Mouse (Mus musculus) myocyte (in vitro differentiated cells): ENCODE measurements at regions not wholly inside any gene's neighbourhood (a gene's known extent, or its start where the extent isn't known, plus 50 kb on each side); places are given as distances from the start of the nearest gene placed in this dataset.

Source experiments
- E2F4 ChIP-seq: IDR thresholded peaks from one replicate; pipeline ENCODE4 v1.6.1; 2011; ENCODE audit warnings: mild to moderate bottlenecking, control low read depth, moderate library complexity; ENCODE audit not compliant: insufficient read depth
- MAX ChIP-seq: IDR thresholded peaks from one replicate; pipeline ENCODE4 v1.6.1; 2011; ENCODE audit warnings: low read depth, mild to moderate bottlenecking, control low read depth
- MYOD1 ChIP-seq, 3 experiments: IDR thresholded peaks; one replicate each; pipeline ENCODE4 v1.6.1; 2011; ENCODE audit warnings: control low read depth in 2 of 3, low read depth in 2 of 3, mild to moderate bottlenecking in 2 of 3, moderate library complexity in 1 of 3; ENCODE audit not compliant: insufficient read length in 2 of 3, control insufficient read depth in 1 of 3
- MYOG ChIP-seq, 3 experiments: IDR thresholded peaks; one replicate each; pipeline ENCODE4 v1.6.1; 2011; ENCODE audit warnings: control low read depth in 2 of 3, low read depth in 2 of 3, mild to moderate bottlenecking in 2 of 3; ENCODE audit not compliant: insufficient read length in 2 of 3, control insufficient read depth in 1 of 3, insufficient read depth in 1 of 3
- POLR2A ChIP-seq: IDR thresholded peaks from one replicate; pipeline ENCODE4 v1.6.1; 2011; ENCODE audit warnings: low read depth, mild to moderate bottlenecking, control low read depth, moderate library complexity; ENCODE audit not compliant: insufficient read length
- POLR2AphosphoS2 ChIP-seq: IDR thresholded peaks from one replicate; pipeline ENCODE4 v1.6.1; 2011; ENCODE audit warnings: low read depth, control low read depth; ENCODE audit not compliant: insufficient read length
- TCF12 ChIP-seq: IDR thresholded peaks from one replicate; pipeline ENCODE4 v1.6.1; 2011; ENCODE audit warnings: mild to moderate bottlenecking, control low read depth; ENCODE audit not compliant: poor library complexity, insufficient read depth, severe bottlenecking
- USF1 ChIP-seq: IDR thresholded peaks from one replicate; pipeline ENCODE4 v1.6.1; 2011; ENCODE audit warnings: low read depth, mild to moderate bottlenecking, control low read depth, moderate library complexity

DNA sequence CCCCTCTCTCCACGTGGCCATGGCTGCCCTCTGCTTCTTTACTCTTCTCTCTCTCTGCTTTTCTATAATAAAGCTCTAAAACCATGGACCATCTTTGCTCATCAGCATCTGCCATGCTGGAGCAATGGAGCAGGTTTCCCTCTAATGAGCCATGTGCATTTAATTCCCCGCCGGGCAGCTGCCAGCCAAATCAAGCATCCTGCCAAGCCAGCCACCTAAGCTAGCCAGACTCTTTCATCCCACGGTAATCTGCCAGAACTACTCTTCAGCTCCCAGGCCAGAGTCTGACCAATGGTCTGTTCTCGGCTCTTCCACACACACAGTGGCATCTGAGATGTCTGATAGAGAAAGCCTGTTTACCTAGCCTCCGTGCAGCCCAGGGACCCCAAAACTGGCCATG lies 70.8 kb downstream of the Duxbl3 start:
- TF ChIP-seq POLR2A (no peak), POLR2AphosphoS2 (no peak), MAX (no peak), USF1 (no peak), MYOG (IDR thresholded peaks at IDR 0.05; ENCODE audit: control insufficient read depth in 1 of 3, insufficient read depth in 1 of 3, insufficient read length in 2 of 3, low read depth in 2 of 3) (no peak), E2F4 (no peak), TCF12 (no peak), MYOD1 (IDR thresholded peaks at IDR 0.05; ENCODE audit: control insufficient read depth in 1 of 3, insufficient read length in 2 of 3, low read depth in 2 of 3) (no peak)
